Mouse (Mus musculus) T-helper 2 cell (primary cell): Measurements from ENCODE around the gene Rrnad1.

ENCODE experiments used
- in situ Hi-C: fragments of 300-600 bp; cut with MboI, MseI; formaldehyde crosslinking; loops from one replicate; pipeline ENCODE4 v1.15.1; 2025; ENCODE audit warnings: high pct_unique_total_duplicates

The Rrnad1 gene

DNA sequence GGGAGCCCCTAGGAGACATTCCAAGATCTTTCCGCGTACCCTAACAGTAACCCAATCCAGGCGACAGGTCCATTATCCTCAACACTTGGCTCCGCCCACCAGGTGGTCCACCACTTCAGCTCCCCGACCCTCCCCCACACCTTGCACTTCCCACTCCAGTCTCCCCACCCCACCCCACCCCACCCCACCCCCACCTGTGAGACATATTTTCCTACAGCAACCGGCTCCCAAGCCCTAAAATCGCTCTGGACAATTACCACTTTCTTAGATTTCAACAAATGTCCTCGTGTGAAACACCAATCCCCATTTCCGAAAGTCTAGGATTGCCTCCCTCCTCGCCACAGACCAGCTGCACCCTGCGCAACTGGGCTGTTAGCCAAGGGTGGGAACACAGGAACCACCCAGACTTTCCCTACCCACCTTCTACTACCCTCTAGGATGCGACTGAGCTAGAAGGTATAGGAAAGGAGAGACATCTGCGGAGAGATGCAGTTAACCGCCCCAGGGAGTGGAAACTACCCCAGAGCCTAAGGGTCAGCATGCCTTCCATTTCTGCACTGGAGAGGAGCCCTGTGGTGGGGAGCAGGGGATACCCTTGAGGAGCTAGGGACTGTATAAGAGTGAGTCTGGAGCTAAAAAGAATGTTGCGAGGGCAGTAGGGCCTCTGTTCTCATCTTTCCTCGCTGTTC, 18.9 kb upstream of the Rrnad1 start:
- in situ Hi-C loops: loop anchor here (25.0 kb wide), 1 partner anchor 763 kb away; the partner anchor contains the start of gene Rit1

DNA sequence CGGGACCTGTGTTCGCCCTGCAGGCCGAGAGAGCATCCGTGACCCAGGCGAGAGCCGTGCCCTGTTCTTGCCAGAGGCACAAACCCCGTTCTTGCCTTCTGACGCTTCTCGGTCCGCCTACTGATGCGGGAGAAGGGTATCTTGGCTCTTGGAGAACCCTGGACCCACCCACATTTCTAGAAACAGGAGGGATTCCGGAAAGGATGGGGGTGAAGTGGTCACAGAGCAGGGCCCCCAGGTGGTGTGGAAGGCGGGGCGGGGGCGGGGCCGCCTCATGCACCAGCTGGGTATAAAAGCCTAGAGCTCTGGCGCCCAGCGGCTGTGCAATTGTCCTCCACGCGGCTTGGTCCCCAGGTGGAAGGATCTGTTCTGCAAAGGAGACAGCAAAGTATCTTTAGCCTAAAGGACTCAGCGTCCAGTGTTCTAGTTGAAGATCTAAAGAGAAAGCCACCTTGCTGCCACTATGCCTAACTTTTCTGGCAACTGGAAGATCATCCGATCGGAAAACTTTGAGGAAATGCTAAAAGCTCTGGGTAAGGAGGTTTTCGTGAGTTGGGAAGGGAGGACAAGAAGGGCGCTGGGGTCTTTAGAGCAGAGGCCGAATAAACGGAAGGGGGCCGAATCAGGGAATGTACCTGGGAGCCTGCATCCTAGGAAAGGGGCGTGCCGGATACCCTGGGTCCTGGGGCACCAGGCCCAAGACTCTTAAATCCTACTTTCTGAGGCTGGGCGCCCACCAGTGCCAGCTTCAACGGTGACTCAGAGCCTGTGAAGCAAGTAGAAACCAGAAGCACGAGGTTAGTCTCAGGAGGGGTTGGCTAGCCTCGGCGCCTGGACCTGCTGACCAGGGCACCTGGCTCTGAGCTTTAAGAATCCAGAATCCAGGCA, 18.1 kb upstream of the Rrnad1 start, which contains the start of gene Crabp2:
Gene Crabp2, plus strand, starts transcription at position 289 of the 888 bp plus-strand sequence.
- in situ Hi-C loops: loop anchor here (25.0 kb wide), 1 partner anchor 764 kb away; the partner anchor contains the start of gene Rit1

DNA sequence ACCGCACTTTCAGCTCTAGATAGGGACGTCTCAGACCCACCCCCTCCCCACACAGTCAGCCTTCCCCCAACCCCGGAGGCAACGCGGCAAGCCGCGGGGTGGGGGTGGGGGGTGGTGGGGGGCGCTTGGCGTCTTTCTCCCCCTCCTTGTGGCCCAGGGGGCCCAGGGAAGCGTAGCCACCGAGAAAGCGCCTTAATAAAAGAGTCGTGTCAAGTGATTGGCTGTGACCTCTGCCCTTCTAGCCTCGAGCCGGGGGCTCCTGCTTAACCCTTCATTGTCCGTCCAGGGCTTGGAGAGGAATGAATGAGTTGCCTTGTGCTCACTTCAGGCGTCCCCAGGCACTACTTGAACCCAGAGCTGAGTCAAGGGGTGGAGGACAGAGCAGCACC, 17.3 kb upstream of the Rrnad1 start:
- in situ Hi-C loops: loop anchor here (25.0 kb wide), 1 partner anchor 764 kb away; the partner anchor contains the start of gene Rit1

DNA sequence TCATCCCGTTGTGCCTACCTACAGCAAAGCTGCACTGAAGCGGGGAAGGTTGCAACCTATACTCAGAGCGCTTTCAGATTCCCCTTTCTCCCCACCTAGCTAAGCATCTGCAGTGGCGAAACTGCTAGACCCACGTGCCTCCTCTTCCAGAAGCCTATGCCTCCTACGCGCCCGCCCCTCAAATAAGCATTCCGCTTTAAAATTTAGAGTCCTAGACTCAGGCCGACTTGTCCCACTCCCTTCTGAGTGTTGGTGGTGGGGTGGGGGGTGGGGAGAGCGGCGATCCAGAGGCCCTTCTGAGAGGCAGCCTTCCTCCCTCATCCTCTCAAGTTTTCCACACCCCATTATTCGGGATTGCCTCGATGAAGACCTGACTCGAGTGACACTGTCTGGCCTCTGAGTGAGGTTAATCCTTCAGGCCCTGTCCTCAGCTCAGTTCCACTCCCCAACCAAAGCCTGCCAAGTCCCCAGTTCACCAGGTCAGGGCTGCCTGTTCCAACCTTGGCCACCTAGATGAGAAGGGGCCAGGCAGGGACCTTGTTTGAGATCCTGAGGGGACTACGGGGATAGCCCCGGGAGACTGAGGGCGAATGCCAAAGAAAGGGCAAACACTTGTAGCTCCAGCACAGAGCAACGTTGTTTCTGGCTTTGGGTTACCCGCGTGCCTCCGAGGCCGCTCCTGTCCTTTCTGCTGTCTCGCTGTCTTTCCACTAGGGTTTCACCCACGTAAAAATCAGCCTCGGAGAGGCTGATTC, 16.7 kb upstream of the Rrnad1 start:
- in situ Hi-C loops: loop anchor here (25.0 kb wide), 1 partner anchor 765 kb away; the partner anchor contains the start of gene Rit1

DNA sequence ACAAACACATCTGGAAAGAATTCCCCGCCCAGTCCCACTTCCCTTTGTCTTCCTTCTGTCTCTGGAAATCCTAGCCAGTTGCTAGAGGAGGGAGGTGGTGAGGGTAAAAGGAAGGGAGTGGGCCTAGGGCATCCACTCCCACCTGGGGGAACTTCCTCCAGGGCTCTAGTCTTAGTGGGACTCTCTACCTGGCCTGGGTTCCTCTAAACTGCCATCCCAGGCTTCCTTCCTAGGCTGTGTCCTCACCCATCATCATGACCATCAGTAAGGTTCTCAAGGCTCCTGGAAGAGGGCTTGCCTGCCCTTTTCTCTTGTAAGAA, 16.0 kb upstream of the Rrnad1 start:
- in situ Hi-C loops: loop anchor here (25.0 kb wide), 1 partner anchor 766 kb away; the partner anchor contains the start of gene Rit1

DNA sequence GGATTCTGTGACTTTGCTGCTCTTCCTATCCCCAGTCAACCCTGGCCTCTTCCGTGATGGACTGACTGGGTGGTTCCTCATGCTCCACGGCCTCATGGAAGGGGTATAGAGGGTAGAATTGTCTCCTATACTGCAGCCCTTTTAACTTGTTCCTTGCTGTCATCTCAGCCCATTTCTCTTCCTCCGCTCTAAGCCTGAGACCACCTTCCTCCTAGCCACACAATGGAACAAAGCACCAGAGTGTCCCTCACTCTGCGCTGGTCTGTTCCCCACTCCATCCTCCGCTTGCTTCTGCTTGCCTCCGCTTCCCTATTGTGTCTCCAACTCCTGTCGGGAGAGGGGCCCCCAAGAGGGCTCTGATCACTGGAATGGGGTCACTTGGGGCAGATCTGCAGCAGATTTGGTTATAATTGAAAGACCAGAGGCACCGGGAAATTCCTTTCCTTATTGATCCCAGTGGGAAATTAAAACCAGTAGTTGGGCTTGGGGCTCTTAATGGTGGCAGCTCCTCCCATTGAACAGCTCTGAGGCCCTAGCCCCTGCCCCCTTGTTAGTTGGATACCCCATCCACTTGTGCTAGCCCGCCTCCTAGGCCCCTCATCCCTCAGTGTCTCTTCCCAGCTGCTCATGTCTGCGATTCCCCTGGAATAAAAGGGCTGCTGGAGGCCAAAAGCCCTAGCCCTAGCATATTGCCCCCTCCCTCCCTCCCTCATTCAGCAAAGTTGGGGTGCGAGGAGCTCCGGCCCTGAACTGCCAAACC, 15.4 kb upstream of the Rrnad1 start:
- in situ Hi-C loops: loop anchor here (25.0 kb wide), 1 partner anchor 766 kb away; the partner anchor contains the start of gene Rit1

DNA sequence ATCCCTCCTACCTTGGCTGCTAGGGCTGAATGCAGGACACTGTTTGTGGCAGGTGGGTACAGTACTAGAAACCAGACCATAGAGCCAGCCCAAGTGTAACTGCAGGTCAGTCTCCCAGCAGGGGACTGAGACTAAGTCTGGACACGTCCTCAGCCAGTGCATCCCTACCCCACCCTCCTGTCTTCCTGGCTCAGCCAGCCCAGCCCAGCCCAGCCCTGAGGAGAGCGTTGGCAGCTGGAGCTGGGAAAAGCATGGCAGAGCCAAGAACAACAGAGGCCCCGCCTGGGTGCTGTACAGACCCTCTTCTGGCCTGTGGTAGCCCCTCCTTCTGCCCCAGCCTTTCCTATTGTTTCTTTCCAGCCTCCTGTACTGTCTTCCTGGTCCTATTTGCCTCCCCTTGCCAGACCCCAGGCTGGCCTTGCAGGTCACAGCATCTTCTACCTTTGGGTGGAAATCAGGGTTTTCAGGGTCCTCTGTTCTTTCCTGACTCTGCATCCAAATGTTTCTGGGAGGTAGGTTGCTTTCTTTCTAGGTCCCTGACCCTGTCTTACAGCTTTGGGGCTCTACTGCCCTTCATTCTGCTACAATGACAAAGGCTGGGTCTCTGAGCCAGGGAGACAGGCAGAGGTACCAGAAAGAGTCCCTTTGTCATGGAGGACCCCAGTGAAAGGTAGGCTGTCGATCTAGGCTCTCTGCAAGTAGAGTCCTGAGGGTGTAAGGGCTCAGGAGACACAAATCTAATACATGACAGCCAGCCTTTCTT, 14.5 kb upstream of the Rrnad1 start:
- in situ Hi-C loops: loop anchor here (5.0 to 25.0 kb wide), 2 partner anchors 37 to 767 kb away; partner anchors contain the start of gene Rit1

DNA sequence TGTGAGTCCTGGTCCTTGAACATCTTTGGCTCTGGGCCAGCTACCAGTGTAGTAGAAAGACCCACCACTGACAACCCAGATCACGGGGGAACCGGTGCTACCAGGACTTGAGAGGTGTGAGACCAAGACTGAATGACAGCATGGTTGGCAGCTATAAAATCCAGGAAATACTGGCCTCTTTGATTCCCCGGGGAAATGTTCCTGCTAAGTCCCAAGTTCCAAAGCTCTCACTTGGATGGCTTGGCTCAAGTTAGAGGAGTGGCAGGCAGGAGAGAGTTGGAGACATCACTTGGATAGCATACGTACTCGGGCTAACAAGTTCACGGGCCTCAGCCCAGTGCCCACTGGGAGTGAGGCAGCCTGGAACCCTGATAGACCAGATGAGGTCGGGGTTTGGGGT, 13.1 kb upstream of the Rrnad1 start:
- in situ Hi-C loops: loop anchor here (5.0 to 25.0 kb wide), 2 partner anchors 39 to 769 kb away; partner anchors contain the start of gene Rit1

DNA sequence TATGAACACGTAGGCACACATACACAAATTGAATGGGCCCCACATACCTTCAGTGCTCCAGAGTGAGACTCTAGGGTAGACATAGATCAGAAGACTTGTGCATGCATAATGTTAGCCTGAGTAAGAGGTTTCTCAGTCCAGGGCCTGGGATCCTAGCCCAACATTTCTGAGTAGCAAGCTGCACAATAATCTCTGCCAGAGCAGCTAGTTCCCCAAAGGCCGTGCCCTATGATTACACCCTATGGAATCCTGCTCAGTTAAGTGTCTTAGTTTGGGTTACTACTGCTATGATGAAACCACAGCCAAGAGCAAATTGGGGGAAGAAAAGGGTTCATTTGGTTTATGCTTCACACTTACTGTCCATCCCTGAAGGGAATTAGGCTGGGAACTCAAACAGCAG, 12.0 kb upstream of the Rrnad1 start:
- in situ Hi-C loops: loop anchor here (5.0 to 25.0 kb wide), 2 partner anchors 40 to 770 kb away; partner anchors contain the start of gene Rit1

DNA sequence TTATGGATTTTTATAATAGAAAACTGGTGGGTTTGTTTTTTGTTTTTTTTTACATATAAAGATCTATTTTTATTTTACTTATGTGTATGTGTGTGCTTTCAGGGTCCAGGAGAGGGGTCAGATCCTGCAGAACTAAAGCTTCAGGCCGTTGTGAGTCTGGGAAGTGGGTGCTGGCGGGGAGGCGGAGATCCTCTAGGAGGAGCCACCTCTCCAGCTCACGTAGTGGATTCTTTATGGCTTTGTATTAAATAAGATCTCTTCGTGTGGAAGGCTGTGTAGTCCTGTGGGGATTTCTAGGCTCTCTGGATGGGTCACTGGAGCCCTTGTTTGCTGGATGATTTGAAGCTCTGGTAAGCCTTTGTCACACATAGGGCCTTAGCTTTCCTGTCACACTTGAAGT, 10.1 kb upstream of the Rrnad1 start:
- in situ Hi-C loops: loop anchor here (5.0 to 25.0 kb wide), 2 partner anchors 42 to 772 kb away; partner anchors contain the start of gene Rit1

DNA sequence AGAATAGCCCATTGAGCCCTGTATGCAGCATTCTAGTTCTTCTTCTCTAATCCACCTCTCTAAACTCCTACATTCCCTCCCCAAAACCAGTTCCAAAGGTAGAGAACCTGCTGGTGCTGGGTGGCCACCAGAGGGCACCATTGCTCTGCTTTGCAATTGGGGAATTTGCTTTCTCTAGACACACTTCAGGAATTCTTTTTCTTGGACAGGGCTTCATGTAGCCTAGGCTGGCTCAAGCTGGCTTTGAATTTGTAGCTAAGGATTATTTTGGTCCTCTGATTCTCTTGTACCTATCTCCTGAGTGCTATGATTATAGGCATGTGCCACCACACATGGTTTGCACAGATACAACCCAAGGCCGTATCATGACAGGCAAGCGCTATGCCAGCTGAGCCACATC, 5.3 kb upstream of the Rrnad1 start:
- in situ Hi-C loops: loop anchor here (25.0 kb wide), 1 partner anchor 777 kb away; the partner anchor contains the start of gene Rit1

DNA sequence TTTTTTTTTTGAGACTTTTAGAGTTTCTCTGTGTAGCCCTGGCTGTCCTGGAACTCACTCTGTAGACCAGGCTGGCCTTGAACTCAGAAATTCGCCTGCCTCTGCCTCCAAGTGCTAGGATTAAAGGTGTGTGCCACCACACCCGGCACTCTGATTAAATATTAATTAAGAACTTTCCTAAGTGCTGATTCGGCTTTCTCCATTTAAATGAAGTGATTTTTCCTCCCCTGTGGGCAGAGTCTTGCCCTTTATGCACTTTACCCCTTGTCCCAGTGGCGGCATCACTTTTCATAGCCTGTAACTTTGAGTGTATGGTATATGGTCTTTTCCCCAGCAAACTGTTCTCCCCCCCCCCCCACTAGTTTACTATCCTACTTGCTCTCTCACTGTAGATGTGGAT, 4.7 kb upstream of the Rrnad1 start:
- in situ Hi-C loops: loop anchor here (25.0 kb wide), 1 partner anchor 777 kb away; the partner anchor contains the start of gene Rit1

DNA sequence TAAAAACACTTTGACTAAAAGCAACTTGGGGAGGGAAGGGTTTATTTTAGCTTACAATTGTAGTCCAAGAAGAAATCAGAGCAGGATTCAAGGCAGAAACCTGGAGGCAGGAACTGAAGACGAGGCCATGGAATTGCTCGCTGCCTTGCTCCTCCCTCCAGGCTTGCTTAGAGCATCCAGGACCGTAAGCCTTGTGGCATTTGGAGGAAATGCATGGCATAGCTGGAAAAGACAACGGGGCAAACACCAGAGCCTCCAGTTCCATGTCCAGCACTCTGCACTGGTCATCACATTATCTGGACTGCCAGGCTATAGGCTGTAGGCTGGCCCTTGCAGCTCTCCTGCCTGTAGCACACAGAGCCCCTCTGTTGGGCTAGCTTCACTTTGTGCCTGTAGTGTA, 4.0 kb upstream of the Rrnad1 start:
- in situ Hi-C loops: loop anchor here (25.0 kb wide), 1 partner anchor 778 kb away; the partner anchor contains the start of gene Rit1

DNA sequence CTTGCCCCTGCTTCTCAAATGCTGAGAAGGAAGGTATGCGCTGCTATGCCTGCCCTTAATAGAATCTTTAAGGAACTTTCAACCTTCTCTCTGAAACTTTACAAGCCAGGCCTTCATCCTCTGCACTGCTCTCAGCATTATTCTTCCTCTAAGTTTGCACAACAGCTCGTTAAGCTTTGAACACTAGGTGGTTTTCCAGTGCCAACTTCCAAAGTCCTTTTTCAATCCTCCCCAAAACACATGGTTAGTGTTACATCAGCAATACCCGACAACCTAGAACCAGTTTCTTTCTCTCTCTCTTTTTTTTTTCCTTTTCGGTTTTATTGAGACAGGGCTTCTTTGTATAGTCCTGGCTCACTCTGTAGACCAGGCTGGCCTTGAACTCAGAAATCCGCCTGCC, 3.5 kb upstream of the Rrnad1 start:
- in situ Hi-C loops: loop anchor here (25.0 kb wide), 1 partner anchor 778 kb away; the partner anchor contains the start of gene Rit1

DNA sequence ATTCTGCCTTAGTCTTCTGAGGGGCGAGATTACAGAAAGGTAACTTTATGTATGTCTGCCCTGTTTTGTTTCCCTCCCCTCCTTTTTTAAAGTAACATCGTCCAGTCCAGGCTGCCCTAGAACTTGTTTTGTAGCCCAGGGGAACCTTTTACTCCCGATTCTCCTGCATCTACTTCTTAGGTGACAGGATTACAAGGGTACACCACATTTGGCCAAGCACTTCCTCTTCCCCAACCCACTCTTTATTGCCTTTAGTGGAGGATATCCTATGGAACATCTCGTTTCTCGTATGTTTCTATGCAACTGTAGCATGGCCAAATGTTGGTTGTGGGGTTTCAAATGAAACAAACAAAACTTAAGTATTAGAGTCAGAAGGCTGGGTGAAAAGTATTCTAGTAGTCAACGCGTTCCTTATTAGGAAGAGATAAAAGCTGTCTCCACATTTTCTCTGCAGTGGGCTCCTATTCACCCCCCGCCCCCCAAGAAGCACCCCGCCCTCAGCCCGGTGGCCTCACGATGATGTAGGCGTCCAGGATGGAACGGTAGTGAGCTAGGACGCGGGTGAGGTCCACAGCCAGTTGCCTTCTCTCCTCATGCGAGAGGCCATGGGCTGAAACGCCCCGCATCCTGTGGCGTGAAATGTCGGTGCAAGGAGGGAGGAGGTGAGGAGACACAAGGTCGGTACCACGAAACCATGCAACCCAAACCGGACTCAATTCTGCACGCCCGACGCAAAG, 1.0 kb downstream of the Rrnad1 start:
- in situ Hi-C loops: loop anchor here (10.0 to 25.0 kb wide), 2 partner anchors 783 to 1315 kb away; partner anchors contain the start of genes Krtcap2, Rit1 and Trim46

DNA sequence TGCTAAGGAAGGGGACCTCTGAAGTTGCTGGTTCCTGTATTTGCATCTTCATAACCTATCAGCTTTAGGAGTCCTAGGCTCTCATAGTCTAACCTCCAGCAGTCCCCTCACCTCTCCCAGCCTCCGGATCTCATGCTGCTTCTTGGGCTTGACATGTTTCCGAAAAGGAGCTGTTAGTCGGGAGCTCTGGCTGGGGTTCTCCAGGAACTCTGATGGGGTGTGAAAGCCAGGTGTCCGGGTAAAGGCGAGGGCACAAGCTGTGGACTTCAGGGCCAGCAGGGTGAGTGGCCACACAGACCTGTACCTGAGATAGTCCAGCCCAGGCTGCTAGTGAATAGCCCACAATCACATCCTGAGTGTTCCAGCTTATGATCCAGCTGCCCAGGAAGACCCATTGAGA, 3.1 kb downstream of the Rrnad1 start:
- in situ Hi-C loops: loop anchor here (10.0 to 25.0 kb wide), 2 partner anchors 785 to 1317 kb away; partner anchors contain the start of genes Krtcap2, Rit1 and Trim46

DNA sequence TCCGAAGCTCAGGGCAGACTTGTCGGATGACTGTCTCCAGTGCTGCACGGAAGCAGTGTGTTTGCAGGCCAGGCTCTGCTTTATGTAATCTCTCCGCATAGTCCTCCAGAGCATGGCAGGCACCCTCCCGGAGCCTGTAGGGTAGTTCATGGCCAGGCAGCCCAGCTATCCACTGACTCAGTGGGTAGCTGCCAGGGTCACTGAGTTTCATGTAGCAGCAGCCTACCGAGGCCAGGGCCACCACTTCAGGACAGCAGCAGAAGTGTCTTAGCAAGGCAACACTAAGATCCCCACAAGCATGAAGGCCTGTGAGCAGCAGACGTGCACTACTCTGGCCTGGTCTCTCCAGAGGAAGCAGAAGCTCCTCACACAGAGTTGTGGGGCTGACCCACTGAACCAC, 5.5 kb downstream of the Rrnad1 start:
- in situ Hi-C loops: loop anchor here (10.0 to 25.0 kb wide), 2 partner anchors 787 to 1320 kb away; partner anchors contain the start of genes Krtcap2, Rit1 and Trim46

DNA sequence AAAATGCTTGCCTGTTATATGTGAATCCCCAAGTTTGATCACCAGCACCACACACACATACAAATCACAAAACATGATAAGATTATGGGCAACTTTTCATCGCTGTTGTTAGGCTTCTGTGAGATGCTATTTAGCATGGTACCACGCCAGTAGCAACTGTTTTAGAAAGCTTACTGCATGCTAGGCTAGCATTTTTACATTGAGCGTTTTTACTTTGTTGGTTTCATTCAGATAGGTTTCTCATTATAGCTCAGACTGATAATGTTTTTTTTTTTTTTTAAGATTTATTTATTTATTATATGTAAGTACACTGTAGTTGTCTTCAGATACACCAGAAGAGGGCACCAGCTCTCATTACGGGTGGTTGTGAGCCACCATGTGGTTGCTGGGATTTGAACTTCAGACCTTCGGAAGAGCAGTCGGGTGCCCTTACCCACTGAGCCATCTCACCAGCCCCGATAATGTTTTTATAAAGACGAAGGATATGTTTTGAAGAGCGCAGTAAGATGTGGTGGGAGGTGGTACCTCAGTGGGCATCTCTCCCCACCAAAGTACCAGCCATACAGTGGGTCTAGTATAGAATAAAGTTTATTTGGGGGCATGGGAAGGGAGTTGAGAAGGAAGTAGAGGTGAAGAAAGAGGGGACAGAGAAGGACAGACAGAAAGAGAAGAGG, 10.1 kb downstream of the Rrnad1 start:
- in situ Hi-C loops: loop anchor here (10.0 kb wide), 1 partner anchor 1324 kb away; the partner anchor contains the start of genes Krtcap2 and Trim46
